Mouse (Mus musculus) liver, postnatal 0 days (tissue): Measurements from ENCODE around the gene Olfr645. TPM values are rescaled to one million over a fixed set of nuclear protein-coding genes. Genes with fewer than 3 reads are reported as not detected.

Source experiments
- ATAC-seq: fragments of 200-750 bp; cut with Nextera tagmentation; 2 replicates; pipeline ENCODE4 v1.8.0; 2017; ENCODE audit warnings: mild to moderate bottlenecking, moderate library complexity
- DNase-seq: peaks from one replicate; pipeline ENCODE4 v3.0.0-alpha.2; 2016
- H3K27ac ChIP-seq: fragments of 300-500 bp; sonication (generic); 2 replicates; pipeline ENCODE4 v1.5.1; 2014; ENCODE audit warnings: antibody characterized with exemption, moderate library complexity, mild to moderate bottlenecking, low read depth
- H3K27me3 ChIP-seq: fragments of 300-500 bp; sonication (generic); 2 replicates; pipeline ENCODE4 v1.6.1; 2014; ENCODE audit warnings: low read length, control low read depth, mixed read lengths; ENCODE audit not compliant: insufficient read depth
- H3K36me3 ChIP-seq: fragments of 300-500 bp; sonication (generic); replicated peaks from 2 replicates; pipeline ENCODE4 v1.6.1; 2014; ENCODE audit warnings: mild to moderate bottlenecking, control low read depth, low read length, moderate library complexity, mixed read lengths; ENCODE audit not compliant: insufficient read depth
- H3K4me1 ChIP-seq: fragments of 300-500 bp; sonication (generic); 2 replicates; pipeline ENCODE4 v1.6.1; 2014; ENCODE audit warnings: antibody characterized with exemption, mild to moderate bottlenecking, control low read depth; ENCODE audit not compliant: insufficient read depth
- H3K4me2 ChIP-seq: fragments of 300-500 bp; sonication (generic); 2 replicates; pipeline ENCODE4 v1.6.1; 2014; ENCODE audit warnings: low read depth, mild to moderate bottlenecking, low read length, moderate library complexity, mixed read lengths
- H3K4me3 ChIP-seq: fragments of 300-500 bp; sonication (generic); 2 replicates; pipeline ENCODE4 v1.5.1; 2014; ENCODE audit warnings: low read depth, low read length
- H3K9ac ChIP-seq: fragments of 300-500 bp; sonication (generic); replicated peaks from 2 replicates; pipeline ENCODE4 v1.6.1; 2014; ENCODE audit warnings: mild to moderate bottlenecking, moderate library complexity
- H3K9me3 ChIP-seq: fragments of 300-500 bp; sonication (generic); 2 replicates; pipeline ENCODE4 v1.6.1; 2016; ENCODE audit warnings: mild to moderate bottlenecking, control low read depth, low read length, mixed read lengths
- CTCF ChIP-seq: sonication (generic); IDR thresholded peaks from 2 replicates; pipeline ENCODE4 v1.5.1; 2016; ENCODE audit warnings: antibody characterized with exemption, low read depth
- EP300 ChIP-seq: IDR thresholded peaks from 2 replicates; pipeline ENCODE4 v1.6.1; 2016; ENCODE audit warnings: antibody characterized with exemption, low read depth, mild to moderate bottlenecking
- WGBS: fragments of 180-500 bp; shearing (Covaris S2); extraction: QIAGEN DNeasy Blood & Tissue Kit; methylation state at CpG from one replicate; pipeline ENCODE4 v1.1.7; 2014; ENCODE audit not compliant: insufficient replicate concordance; 5-methylcytosine and 5-hydroxymethylcytosine counted together
- polyA plus RNA-seq: library from polyadenylated mRNA; unstranded; fragments of >200 nt; fragmentation: Nextera tagmentation; extraction: Ambion mirVana; gene quantifications from 2 replicates; pipeline ENCODE4 v1.2.1, GENCODE M21; 2015

The Olfr645 gene
- polyA plus RNA-seq, 1 experiment from 2014 or later = not detected

GRCm38 (mm10) chr7:104059215-104059614 lies 26.1 kb downstream of the Olfr645 start:
- no peaks in the 10 kb centered on the region for H3K27me3 ChIP-seq
- H3K4me3 ChIP-seq = no peak overlapping the region
- ATAC-seq = no peak
- no peaks in the 10 kb centered on the region for H3K4me1 ChIP-seq
- no peak for TF ChIP-seq CTCF
- no peak for TF ChIP-seq EP300
- H3K9ac ChIP-seq = no peak overlapping the region
- 62% methylated on average over 1 of the region's 1 CpGs for WGBS
- no peak for DNase-seq
- no peak overlapping the region for H3K4me2 ChIP-seq
- H3K27ac ChIP-seq = no peak overlapping the region
- no peaks in the 10 kb centered on the region for H3K36me3 ChIP-seq
- no peaks in the 10 kb centered on the region for H3K9me3 ChIP-seq

- Histone ChIP-seq H3K4me3 (no peak within 1 kb of the TSS), H3K27me3 (no peaks in the 10 kb centered on the region), H3K27ac (no peak within 1 kb of the TSS), H3K4me1 (no peaks in the 10 kb centered on the region), H3K4me2 (no peak within 1 kb of the TSS), H3K36me3 (no peaks in the 10 kb centered on the region), H3K9ac (no peak within 1 kb of the TSS), H3K9me3 (no peaks in the 10 kb centered on the region)
- no peak for DNase-seq
- WGBS = 67% methylated on average over 1 of the region's 1 CpGs
- no peak for ATAC-seq
- TF ChIP-seq CTCF (no peak), EP300 (no peak)
Measured at GRCm38 (mm10) chr7:104052566-104052965, 32.7 kb downstream of the Olfr645 start, which contains the start of gene Olfr642. TSS of gene Olfr642 (minus strand) at chr7:104052666.

GRCm38 (mm10) chr7:104050745-104051144 lies 34.5 kb downstream of the Olfr645 start:
- Histone ChIP-seq H3K27ac (no peak overlapping the region), H3K4me1 (no peaks in the 10 kb centered on the region), H3K27me3 (no peaks in the 10 kb centered on the region), H3K4me2 (no peak overlapping the region), H3K9me3 (no peaks in the 10 kb centered on the region), H3K36me3 (no peaks in the 10 kb centered on the region), H3K4me3 (no peak overlapping the region), H3K9ac (no peak overlapping the region)
- DNase-seq = no peak
- 65% methylated on average over 4 of the region's 4 CpGs for WGBS
- no peak for ATAC-seq
- TF ChIP-seq CTCF (no peak), EP300 (no peak)

GRCm38 (mm10) chr7:104035145-104035544 lies 50.1 kb downstream of the Olfr645 start, which contains the start of gene Olfr641:
TSS of gene Olfr641 (plus strand) at chr7:104035445.
- no peaks in the 10 kb centered on the region for H3K36me3 ChIP-seq
- H3K4me1 ChIP-seq = no peaks in the 10 kb centered on the region
- no peaks in the 10 kb centered on the region for H3K27me3 ChIP-seq
- 51% methylated on average over 1 of the region's 1 CpGs for WGBS
- no peak within 1 kb of the TSS for H3K4me3 ChIP-seq
- H3K4me2 ChIP-seq = no peak within 1 kb of the TSS
- H3K9ac ChIP-seq = no peak within 1 kb of the TSS
- no peak for ATAC-seq
- no peak within 1 kb of the TSS for H3K27ac ChIP-seq
- no peak for DNase-seq
- TF ChIP-seq CTCF = no peak
- no peak for TF ChIP-seq EP300
- no peaks in the 10 kb centered on the region for H3K9me3 ChIP-seq

Other genes starting within 250 kb of the Olfr645 start
- gene Hbb-bh2, start 244.9 kb downstream of the Olfr645 start, polyA plus RNA-seq = not detected in 2 replicates
- 1.8 and 2.5 TPM in 2 replicates for gene Hbb-bh1, start 242.3 kb downstream of the Olfr645 start, polyA plus RNA-seq
- gene Hbb-y, start 232.2 kb downstream of the Olfr645 start, polyA plus RNA-seq = 5.5 and 5.6 TPM in 2 replicates
- gene Olfr66, start 199.2 kb downstream of the Olfr645 start, polyA plus RNA-seq = not detected in 2 replicates
- gene Olfr64, start 191.0 kb downstream of the Olfr645 start, polyA plus RNA-seq = not detected in 2 replicates
- not detected in 2 replicates for gene Olfr65, start 182.0 kb downstream of the Olfr645 start, polyA plus RNA-seq
- not detected in 2 replicates for gene Olfr631, start 156.6 kb downstream of the Olfr645 start, polyA plus RNA-seq
- gene Olfr632, start 151.1 kb downstream of the Olfr645 start, polyA plus RNA-seq = 0.06 TPM in 1 of 2 replicates, not detected in the other
- not detected in 2 replicates for gene Olfr633, start 141.0 kb downstream of the Olfr645 start, polyA plus RNA-seq
- not detected in 2 replicates for gene Olfr635, start 114.3 kb downstream of the Olfr645 start, polyA plus RNA-seq
- gene Olfr638, start 86.7 kb downstream of the Olfr645 start, polyA plus RNA-seq = not detected in 2 replicates
- not detected in 2 replicates for gene Olfr639, start 68.2 kb downstream of the Olfr645 start, polyA plus RNA-seq
- gene Olfr640, start 59.9 kb downstream of the Olfr645 start, polyA plus RNA-seq = not detected in 2 replicates
- gene Olfr641, start 50.0 kb downstream of the Olfr645 start, polyA plus RNA-seq = not detected in 2 replicates
- not detected in 2 replicates for gene Olfr642, start 32.8 kb downstream of the Olfr645 start, polyA plus RNA-seq
- not detected in 2 replicates for gene 4930516K23Rik, start 24.0 kb downstream of the Olfr645 start, polyA plus RNA-seq
- not detected in 2 replicates for gene Olfr644, start 13.6 kb downstream of the Olfr645 start, polyA plus RNA-seq
- not detected in 2 replicates for gene Olfr646, start 19.4 kb upstream of the Olfr645 start, polyA plus RNA-seq
- gene Ubqln5, start 44.4 kb upstream of the Olfr645 start, polyA plus RNA-seq = not detected in 2 replicates
- not detected in 2 replicates for gene Olfr643, start 51.9 kb upstream of the Olfr645 start, polyA plus RNA-seq
- gene Ubqln3, start 57.8 kb upstream of the Olfr645 start, polyA plus RNA-seq = not detected in 2 replicates
- gene Ubqlnl, start 65.1 kb upstream of the Olfr645 start, polyA plus RNA-seq = not detected in 2 replicates
- gene Olfm5, start 79.4 kb upstream of the Olfr645 start, polyA plus RNA-seq = not detected in 2 replicates
- gene Olfr648, start 97.9 kb upstream of the Olfr645 start, polyA plus RNA-seq = not detected in 2 replicates
- gene Olfr649, start 110.5 kb upstream of the Olfr645 start, polyA plus RNA-seq = not detected in 2 replicates
- gene Trim6, start 133.3 kb upstream of the Olfr645 start, polyA plus RNA-seq = 0.25 and 0.27 TPM in 2 replicates
- gene Trim34a, start 159.0 kb upstream of the Olfr645 start, polyA plus RNA-seq = 2.6 and 2.8 TPM in 2 replicates
- 0.63 and 0.92 TPM in 2 replicates for gene Trim5, start 202.6 kb upstream of the Olfr645 start, polyA plus RNA-seq
- 5.7 and 6.7 TPM in 2 replicates for gene Trim12a, start 230.0 kb upstream of the Olfr645 start, polyA plus RNA-seq
- 0.24 TPM in 1 of 2 replicates, not detected in the other for gene Trim34b, start 244.0 kb upstream of the Olfr645 start, polyA plus RNA-seq